Mouse (Mus musculus): ENCODE data around the gene Plekha7. TPM values are rescaled to one million over a fixed set of nuclear protein-coding genes. Genes with fewer than 3 reads are reported as not detected.

The Plekha7 gene
- polyA plus RNA-seq, 1 experiment from 2014 or later, result 7.0 TPM

DNA sequence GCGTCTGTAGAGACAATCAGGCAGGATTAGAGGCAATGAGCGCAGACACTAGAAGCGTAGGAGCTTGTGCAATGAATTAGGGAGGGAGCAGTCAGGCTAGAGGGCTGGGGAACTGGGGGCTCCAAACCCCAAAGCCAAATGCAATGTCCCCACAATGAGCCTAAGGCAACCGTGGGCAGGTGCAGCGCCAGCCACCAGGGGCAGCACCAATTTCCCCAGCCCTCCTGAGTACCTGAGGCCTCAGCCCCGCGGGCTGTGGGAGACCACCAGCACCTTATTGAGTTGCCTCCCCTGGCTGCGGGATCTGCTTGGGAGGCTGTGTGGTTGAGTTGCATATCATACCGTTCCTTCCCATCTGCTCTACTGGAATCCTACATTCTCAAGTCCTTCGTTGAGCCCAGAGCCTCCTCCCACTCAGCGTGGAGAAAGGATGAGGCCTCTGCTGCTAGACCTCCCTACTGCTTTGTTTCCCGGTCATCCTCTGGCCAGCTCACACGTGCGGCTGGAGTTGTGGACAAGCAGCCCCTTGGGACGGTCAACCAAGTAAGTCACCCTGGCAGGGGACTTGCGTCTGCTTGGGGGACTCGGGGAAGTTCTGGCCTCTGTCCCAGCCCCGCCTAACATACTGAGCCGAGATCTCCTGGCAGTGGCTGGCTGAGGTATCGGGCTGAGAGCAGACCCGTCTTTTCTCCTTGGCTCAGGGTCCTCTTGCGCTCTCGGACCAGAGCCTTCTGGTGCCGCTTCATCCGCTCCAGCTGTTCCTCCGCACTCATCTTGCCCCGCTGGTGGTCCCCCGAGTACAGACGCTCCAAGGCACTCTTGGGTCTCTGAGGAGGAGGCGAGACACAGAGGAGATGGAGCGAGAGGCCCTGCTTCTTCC is 173.5 kb downstream of the Plekha7 start:
- no peaks in the 10 kb centered on the region for H3K9me3 ChIP-seq (ENCODE audit: control insufficient read depth, low read length)
- no peak overlapping the region for H3K27ac ChIP-seq (replicated peaks; ENCODE audit: low read depth, low read length)
- H3K4me1 ChIP-seq (ENCODE audit: control insufficient read depth, insufficient read depth, low read length), result no peaks in the 10 kb centered on the region
- no peaks in the 10 kb centered on the region for H3K27me3 ChIP-seq (ENCODE audit: control insufficient read depth, insufficient read depth, low read length)
- no peak for ATAC-seq (ENCODE audit: low FRiP score, low TSS enrichment)
- H3K4me3 ChIP-seq (replicated peaks; ENCODE audit: low read depth, low read length), result no peak overlapping the region
- no peak overlapping the region for H3K9ac ChIP-seq (replicated peaks; ENCODE audit: low read length)
- no peak overlapping the region for H3K4me2 ChIP-seq (ENCODE audit: low read length)
- no peak for DNase-seq
- H3K36me3 ChIP-seq (ENCODE audit: control insufficient read depth, insufficient read depth, low read length), result no peaks in the 10 kb centered on the region
- 81% methylated on average over 31 of the region's 31 CpGs for WGBS

DNA sequence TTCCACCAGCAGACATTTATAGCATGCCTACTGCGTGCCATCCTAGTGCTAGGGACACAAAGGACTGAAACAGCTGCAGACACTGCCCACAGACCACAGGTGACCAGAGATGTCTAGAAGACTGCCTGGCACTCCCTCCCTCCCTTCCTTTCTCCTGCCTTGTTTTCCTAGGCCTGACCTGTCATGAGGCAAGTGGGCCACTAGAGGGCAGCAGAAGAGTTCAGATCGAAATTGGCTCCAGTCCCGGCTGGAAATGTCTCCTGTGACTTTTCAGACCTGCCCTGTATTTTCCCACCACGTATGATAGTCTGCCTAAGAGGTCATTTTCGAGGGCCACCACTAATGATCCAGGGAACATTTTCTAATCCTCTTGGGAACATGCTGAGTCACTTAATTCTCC is 176.1 kb downstream of the Plekha7 start:
- Histone ChIP-seq H3K36me3 (ENCODE audit: control insufficient read depth, insufficient read depth, low read length) (0 out of 2 replicates have a peak, but pooled peaks cover under 1% of the 10 kb centered on the region), H3K27me3 (ENCODE audit: control insufficient read depth, insufficient read depth, low read length) (no peaks in the 10 kb centered on the region), H3K27ac (replicated peaks; ENCODE audit: low read depth, low read length) (no peak overlapping the region; the same call in 1 of the 2 replicates), H3K4me3 (replicated peaks; ENCODE audit: low read depth, low read length) (no peak overlapping the region), H3K4me2 (ENCODE audit: low read length) (no peak overlapping the region), H3K4me1 (ENCODE audit: control insufficient read depth, insufficient read depth, low read length) (no peaks in the 10 kb centered on the region), H3K9me3 (ENCODE audit: control insufficient read depth, low read length) (no peaks in the 10 kb centered on the region), H3K9ac (replicated peaks; ENCODE audit: low read length) (no peak overlapping the region)
- 5% methylated on average over 5 of the region's 5 CpGs for WGBS
- DNase-seq (peak; percentile 91), ATAC-seq (ENCODE audit: low FRiP score, low TSS enrichment) (no peak)

DNA sequence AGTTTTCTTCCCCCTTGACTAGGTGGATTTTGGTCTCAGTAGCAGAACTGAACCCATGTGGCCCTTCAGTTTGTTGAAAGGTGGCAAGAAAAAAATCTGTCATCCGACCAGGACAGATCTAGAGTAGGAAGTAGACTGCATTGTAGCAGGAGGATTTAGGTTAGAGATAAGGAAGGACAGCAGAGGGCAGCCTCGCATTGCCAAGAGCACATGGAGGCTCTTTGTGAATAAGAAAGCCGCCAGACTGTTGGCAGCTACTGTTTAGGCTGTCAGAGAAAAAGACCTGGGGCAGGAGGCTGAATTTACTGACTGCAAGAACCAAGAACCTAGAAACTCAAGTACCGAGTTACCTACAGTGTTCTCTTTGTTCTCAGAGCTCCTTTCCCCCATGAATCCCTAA is 176.8 kb downstream of the Plekha7 start:
- ATAC-seq (ENCODE audit: low FRiP score, low TSS enrichment) (no peak), DNase-seq (peak; percentile 81)
- Histone ChIP-seq H3K4me2 (ENCODE audit: low read length) (no peak overlapping the region), H3K4me3 (replicated peaks; ENCODE audit: low read depth, low read length) (no peak overlapping the region), H3K36me3 (ENCODE audit: control insufficient read depth, insufficient read depth, low read length) (0 out of 2 replicates have a peak, but pooled peaks cover 2% of the 10 kb centered on the region), H3K27ac (replicated peaks; ENCODE audit: low read depth, low read length) (peak overlapping the region; percentile 53), H3K9ac (replicated peaks; ENCODE audit: low read length) (no peak overlapping the region), H3K9me3 (ENCODE audit: control insufficient read depth, low read length) (no peaks in the 10 kb centered on the region), H3K27me3 (ENCODE audit: control insufficient read depth, insufficient read depth, low read length) (no peaks in the 10 kb centered on the region), H3K4me1 (ENCODE audit: control insufficient read depth, insufficient read depth, low read length) (no peaks in the 10 kb centered on the region)
- 16% methylated on average over 4 of the region's 4 CpGs for WGBS

DNA sequence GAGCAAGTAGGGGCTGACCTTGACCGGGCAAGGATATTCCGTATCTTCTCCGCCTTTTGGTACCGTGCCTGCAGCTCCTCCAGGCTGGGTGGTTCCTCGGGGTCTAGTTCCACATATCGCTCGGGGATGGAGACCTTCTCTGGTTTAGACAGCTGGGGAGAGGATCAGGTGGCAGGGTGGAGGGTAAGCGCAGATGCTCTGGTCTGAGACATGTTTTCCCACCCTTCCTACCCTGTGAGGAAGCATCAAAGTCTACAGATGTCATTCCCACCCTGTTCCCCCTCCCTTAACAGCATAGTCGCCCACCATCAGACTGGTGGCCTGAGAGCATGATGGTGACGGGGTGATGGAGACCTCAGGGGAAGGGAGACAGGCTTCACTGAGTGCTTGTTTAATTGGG is 178.8 kb downstream of the Plekha7 start:
- WGBS, result 92% methylated on average over 10 of the region's 10 CpGs
- no peak for ATAC-seq (ENCODE audit: low FRiP score, low TSS enrichment)

DNA sequence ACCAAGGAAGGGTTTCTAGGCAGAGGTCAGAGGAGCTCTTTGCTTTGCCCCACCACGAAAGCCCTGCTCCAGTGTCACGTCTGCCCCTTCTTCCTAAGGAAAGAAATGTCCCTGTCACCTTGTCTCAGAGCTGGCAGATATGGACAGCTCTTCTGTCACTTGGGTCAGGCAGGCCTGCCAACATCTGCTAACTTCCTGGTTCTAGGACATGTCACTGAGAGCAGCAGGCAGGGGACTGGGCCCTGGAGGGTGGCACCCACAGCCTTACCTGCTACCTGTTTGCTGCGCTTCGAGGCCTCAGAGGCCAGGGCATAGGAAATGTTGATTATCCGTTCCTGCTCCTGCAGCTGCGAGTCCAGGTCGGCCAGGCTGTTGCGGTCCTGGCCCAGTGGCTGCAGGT is 179.9 kb downstream of the Plekha7 start:
- no peak overlapping the region for H3K4me3 ChIP-seq (replicated peaks; ENCODE audit: low read depth, low read length)
- ATAC-seq (ENCODE audit: low FRiP score, low TSS enrichment) (no peak), DNase-seq (no peak)
- H3K4me2 ChIP-seq (ENCODE audit: low read length), result no peak overlapping the region
- no peaks in the 10 kb centered on the region for H3K9me3 ChIP-seq (ENCODE audit: control insufficient read depth, low read length)
- 0 out of 2 replicates have a peak, but pooled peaks cover 2% of the 10 kb centered on the region for H3K36me3 ChIP-seq (ENCODE audit: control insufficient read depth, insufficient read depth, low read length)
- 92% methylated on average over 8 of the region's 8 CpGs for WGBS
- H3K4me1 ChIP-seq (ENCODE audit: control insufficient read depth, insufficient read depth, low read length), result peaks cover 5% of the 10 kb centered on the region; the same call in 1 of the 2 replicates
- no peak overlapping the region for H3K9ac ChIP-seq (replicated peaks; ENCODE audit: low read length)
- H3K27ac ChIP-seq (replicated peaks; ENCODE audit: low read depth, low read length), result no peak overlapping the region
- no peaks in the 10 kb centered on the region for H3K27me3 ChIP-seq (ENCODE audit: control insufficient read depth, insufficient read depth, low read length)

More for the DNA sequence above, 178.8 kb downstream of the Plekha7 start:
- Histone ChIP-seq H3K9ac (replicated peaks; ENCODE audit: low read length) (no peak overlapping the region), H3K9me3 (ENCODE audit: control insufficient read depth, low read length) (no peaks in the 10 kb centered on the region), H3K27ac (replicated peaks; ENCODE audit: low read depth, low read length) (no peak overlapping the region), H3K27me3 (ENCODE audit: control insufficient read depth, insufficient read depth, low read length) (no peaks in the 10 kb centered on the region), H3K4me3 (replicated peaks; ENCODE audit: low read depth, low read length) (no peak overlapping the region), H3K36me3 (ENCODE audit: control insufficient read depth, insufficient read depth, low read length) (0 out of 2 replicates have a peak, but pooled peaks cover 2% of the 10 kb centered on the region), H3K4me2 (ENCODE audit: low read length) (no peak overlapping the region), H3K4me1 (ENCODE audit: control insufficient read depth, insufficient read depth, low read length) (0 out of 2 replicates have a peak, but pooled peaks cover 2% of the 10 kb centered on the region)
- DNase-seq, result no peak

DNA sequence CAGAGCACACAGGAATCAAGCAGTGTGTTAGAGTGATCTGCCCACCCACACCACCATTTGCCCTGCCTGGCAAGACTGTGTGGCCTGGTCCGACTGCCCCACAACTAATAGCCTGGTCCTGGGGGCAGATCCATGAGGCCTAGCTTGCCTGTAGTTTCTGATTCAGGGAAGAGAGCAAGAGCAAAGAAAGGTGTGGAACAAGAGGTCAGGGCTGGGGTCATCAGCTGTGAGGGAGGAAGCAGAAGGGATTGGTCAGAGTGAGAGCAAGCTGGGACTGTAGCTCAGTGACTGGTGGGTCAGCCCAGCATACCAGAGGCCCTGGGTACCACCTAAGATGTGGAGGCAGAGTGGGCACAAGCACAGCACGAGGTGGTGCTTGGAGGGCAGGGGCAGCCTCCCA is 181.1 kb downstream of the Plekha7 start:
- Histone ChIP-seq H3K4me3 (replicated peaks; ENCODE audit: low read depth, low read length) (no peak overlapping the region), H3K36me3 (ENCODE audit: control insufficient read depth, insufficient read depth, low read length) (0 out of 2 replicates have a peak, but pooled peaks cover 2% of the 10 kb centered on the region), H3K9ac (replicated peaks; ENCODE audit: low read length) (no peak overlapping the region), H3K4me1 (ENCODE audit: control insufficient read depth, insufficient read depth, low read length) (peaks cover 15% of the 10 kb centered on the region; the same call in 1 of the 2 replicates), H3K27me3 (ENCODE audit: control insufficient read depth, insufficient read depth, low read length) (no peaks in the 10 kb centered on the region), H3K27ac (replicated peaks; ENCODE audit: low read depth, low read length) (no peak overlapping the region), H3K4me2 (ENCODE audit: low read length) (no peak overlapping the region), H3K9me3 (ENCODE audit: control insufficient read depth, low read length) (no peaks in the 10 kb centered on the region)
- ATAC-seq (ENCODE audit: low FRiP score, low TSS enrichment) (no peak), DNase-seq (no peak)
- 85% methylated on average over 2 of the region's 2 CpGs for WGBS

DNA sequence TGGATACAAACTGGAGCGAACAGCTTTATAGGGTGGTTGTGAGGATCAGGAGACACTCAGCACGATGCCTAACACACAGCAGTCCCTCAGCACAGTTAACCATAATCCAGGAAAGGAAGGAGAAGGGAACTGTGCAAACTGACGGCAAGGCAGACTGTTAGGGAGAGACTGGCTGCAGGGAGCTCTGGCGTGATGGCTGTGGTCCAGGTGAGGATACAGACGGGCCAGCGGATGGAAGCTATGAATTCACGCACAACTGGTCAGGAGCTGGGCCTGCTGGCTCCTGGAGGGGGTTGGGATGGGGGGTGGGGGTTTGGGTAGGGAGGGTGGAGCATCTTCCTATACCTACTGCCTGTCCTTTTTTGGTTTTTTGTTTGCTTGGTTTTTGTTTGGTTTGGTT is 182.5 kb downstream of the Plekha7 start:
- H3K27me3 ChIP-seq (ENCODE audit: control insufficient read depth, insufficient read depth, low read length), result no peaks in the 10 kb centered on the region
- DNase-seq, result no peak

DNA sequence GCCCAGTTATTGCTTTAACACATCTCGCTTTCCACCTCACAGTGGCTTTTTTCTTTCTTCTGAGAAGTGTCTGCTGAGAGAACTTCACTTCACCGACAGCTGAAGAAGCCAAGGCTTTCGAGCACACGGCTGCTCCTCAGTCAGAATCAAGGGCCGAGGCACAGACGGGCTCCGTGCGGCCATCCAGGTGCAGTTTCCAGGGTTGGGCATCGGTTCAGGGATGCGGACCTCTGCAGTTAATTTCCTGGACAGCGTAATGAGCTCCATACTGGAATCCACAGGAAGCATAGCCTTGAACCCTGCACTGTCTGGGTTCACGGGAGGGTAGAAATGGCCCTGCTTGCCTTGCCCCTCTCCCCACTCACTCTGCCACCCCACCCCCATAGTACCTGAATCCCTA is 184.1 kb downstream of the Plekha7 start:
- ATAC-seq (ENCODE audit: low FRiP score, low TSS enrichment), result no peak
- no peak overlapping the region for H3K9ac ChIP-seq (replicated peaks; ENCODE audit: low read length)
- no peaks in the 10 kb centered on the region for H3K9me3 ChIP-seq (ENCODE audit: control insufficient read depth, low read length)
- 0 out of 2 replicates have a peak, but pooled peaks cover 2% of the 10 kb centered on the region for H3K36me3 ChIP-seq (ENCODE audit: control insufficient read depth, insufficient read depth, low read length)
- 84% methylated on average over 12 of the region's 12 CpGs for WGBS
- H3K4me3 ChIP-seq (replicated peaks; ENCODE audit: low read depth, low read length), result no peak overlapping the region
- H3K27me3 ChIP-seq (ENCODE audit: control insufficient read depth, insufficient read depth, low read length), result no peaks in the 10 kb centered on the region
- H3K4me1 ChIP-seq (ENCODE audit: control insufficient read depth, insufficient read depth, low read length), result peaks cover 27% of the 10 kb centered on the region
- no peak overlapping the region for H3K27ac ChIP-seq (replicated peaks; ENCODE audit: low read depth, low read length)
- H3K4me2 ChIP-seq (ENCODE audit: low read length), result no peak overlapping the region
- DNase-seq, result no peak

More for the DNA sequence above, 182.5 kb downstream of the Plekha7 start:
- Histone ChIP-seq H3K9ac (replicated peaks; ENCODE audit: low read length) (no peak overlapping the region), H3K9me3 (ENCODE audit: control insufficient read depth, low read length) (no peaks in the 10 kb centered on the region), H3K4me1 (ENCODE audit: control insufficient read depth, insufficient read depth, low read length) (peaks cover 26% of the 10 kb centered on the region), H3K36me3 (ENCODE audit: control insufficient read depth, insufficient read depth, low read length) (0 out of 2 replicates have a peak, but pooled peaks cover 2% of the 10 kb centered on the region), H3K4me3 (replicated peaks; ENCODE audit: low read depth, low read length) (no peak overlapping the region), H3K4me2 (ENCODE audit: low read length) (no peak overlapping the region), H3K27ac (replicated peaks; ENCODE audit: low read depth, low read length) (no peak overlapping the region)
- 82% methylated on average over 7 of the region's 7 CpGs for WGBS
- ATAC-seq (ENCODE audit: low FRiP score, low TSS enrichment), result no peak

DNA sequence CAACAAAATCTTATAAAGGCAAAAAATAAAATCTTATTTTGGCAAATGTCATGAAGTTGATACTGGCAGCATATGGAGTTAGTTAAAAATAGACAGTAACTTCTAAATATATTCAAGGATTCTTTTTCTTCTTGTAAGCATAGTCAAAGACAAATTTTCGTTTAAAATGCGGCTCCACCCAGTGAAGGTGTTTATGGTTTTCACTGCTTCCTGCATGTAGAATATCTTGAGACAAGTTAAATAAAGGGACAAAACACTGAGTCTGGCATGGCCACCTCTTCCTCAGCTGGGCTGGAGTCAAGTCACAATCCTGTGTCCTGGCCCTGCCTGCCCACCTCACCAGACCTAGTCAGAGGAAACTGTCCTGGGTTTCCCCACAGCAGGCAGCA is 184.6 kb downstream of the Plekha7 start:
- DNase-seq, result no peak

More for the DNA sequence above, 184.6 kb downstream of the Plekha7 start:
- H3K9ac ChIP-seq (replicated peaks; ENCODE audit: low read length), result no peak overlapping the region
- no peaks in the 10 kb centered on the region for H3K27me3 ChIP-seq (ENCODE audit: control insufficient read depth, insufficient read depth, low read length)
- no peak overlapping the region for H3K27ac ChIP-seq (replicated peaks; ENCODE audit: low read depth, low read length)
- H3K36me3 ChIP-seq (ENCODE audit: control insufficient read depth, insufficient read depth, low read length), result 0 out of 2 replicates have a peak, but pooled peaks cover 2% of the 10 kb centered on the region
- no peak for ATAC-seq (ENCODE audit: low FRiP score, low TSS enrichment)
- H3K4me3 ChIP-seq (replicated peaks; ENCODE audit: low read depth, low read length), result no peak overlapping the region
- peaks cover 27% of the 10 kb centered on the region for H3K4me1 ChIP-seq (ENCODE audit: control insufficient read depth, insufficient read depth, low read length)
- H3K9me3 ChIP-seq (ENCODE audit: control insufficient read depth, low read length), result no peaks in the 10 kb centered on the region
- H3K4me2 ChIP-seq (ENCODE audit: low read length), result no peak overlapping the region
- 71% methylated on average over 2 of the region's 2 CpGs for WGBS
